Mouse (Mus musculus): ENCODE measurements around the gene Fam71e1.
A peak's percentile ranks its signal among the peaks of the same experiment; 100 is the strongest.

Fam71e1 gene

DNA sequence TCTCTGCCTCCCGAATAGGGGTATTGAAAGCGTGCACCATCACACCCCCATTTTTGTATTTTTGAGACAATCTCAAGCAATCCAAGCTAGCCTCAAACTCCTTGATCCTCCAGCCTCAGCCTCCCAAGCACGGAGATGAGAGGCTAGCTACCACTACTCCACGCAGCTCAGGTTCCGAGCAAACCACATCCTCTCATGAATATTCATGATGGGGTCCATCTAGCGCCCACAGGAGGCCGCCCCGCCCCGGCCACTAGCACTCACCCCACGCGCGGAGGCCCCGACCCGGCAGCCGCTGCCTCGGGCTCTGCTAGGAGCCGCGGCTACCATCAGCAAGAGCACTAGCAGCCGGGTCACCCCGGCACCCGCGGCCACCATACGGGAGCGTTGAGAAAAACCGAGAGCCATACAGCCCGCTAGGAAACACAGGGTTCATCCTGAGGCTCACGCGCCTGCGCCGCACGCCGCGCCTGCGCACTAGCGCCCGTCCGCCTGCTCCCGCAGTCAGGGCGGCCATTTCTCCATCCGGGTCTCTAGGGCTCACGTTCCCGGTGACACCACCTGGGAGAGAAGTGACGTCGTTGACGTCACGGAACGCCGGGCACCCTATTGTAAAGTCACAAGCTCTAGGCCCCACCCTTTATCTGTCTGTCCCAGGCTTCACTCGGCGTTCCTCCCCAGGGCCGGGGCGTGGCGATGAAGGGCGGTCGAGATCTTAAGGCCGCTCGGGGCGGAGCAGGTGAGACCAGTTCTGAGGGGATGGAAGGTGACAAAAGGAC lies at the start of gene Fam71e1, which contains the start of gene Emc10:
TSS of gene Fam71e1 (plus strand) at position 590 of the 779 bp plus-strand sequence.
TSS of gene Emc10 (minus strand) at position 538 of the 779 bp plus-strand sequence.
- DNase-seq (ENCODE audit: low spot score in 2 of 2), result peak; percentile 97 to 99

DNA sequence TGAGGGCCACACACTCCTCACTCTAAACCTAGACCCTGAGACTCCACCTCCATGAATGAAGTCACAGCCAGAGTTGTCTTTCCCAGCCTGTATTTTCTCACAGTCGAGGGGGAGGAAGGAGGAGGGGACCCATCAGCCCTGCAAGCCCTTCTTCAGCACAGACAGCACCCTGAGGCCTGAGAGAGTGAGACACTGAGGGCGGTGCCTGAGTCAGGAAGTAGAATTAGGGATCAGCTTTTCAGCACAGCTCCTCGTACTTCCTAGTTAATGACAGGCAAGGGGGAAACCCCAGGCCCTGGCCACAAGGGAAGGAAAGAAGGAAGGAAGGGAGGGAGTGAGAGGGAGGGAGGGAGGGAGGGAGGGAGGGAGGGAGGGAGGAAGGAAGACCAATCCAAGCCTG lies 43.1 kb upstream of the Fam71e1 start:
- DNase-seq (ENCODE audit: low spot score in 2 of 2), result no peak

DNA sequence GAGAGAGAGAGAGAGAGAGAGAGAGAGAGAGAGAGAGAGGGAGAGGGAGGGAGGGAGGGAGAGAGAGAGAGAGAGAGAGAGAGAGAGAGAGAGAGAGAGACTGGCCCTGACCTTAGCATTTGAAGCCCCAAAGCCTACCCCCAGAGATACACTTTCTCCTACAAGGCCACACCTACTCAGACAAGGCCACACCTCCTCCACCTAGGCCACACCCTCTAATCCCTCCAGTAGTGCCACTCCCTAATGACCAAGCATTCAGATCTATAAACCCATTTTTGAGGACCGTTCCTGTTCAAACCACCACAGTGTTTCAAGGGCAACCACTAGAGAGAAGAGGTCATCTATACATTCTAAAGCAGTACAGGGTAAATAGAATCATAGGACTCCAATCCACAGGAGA lies 40.1 kb upstream of the Fam71e1 start:
- DNase-seq (ENCODE audit: low spot score in 2 of 2), result no peak

DNA sequence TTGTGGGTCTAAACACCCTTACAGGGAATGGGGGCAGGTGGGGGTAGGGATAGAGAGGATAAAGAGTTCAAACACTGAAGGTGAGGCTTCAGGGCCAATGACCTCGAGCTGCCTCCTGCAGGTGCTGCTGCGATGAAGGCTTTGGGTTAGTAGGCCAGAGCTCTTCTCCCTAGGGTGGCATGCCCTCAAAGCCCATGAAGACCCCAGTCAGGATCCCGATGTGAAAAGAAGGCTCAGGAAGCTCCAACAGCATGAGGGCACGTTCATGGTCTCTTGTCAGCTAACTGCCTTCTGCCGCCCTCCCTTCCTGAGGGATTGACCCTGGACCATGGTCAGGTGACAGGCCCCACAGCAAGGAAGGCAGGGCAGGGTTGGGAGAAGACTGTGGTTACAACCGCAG lies 36.3 kb upstream of the Fam71e1 start:
- DNase-seq (ENCODE audit: low spot score in 2 of 2), result peak in 1 of 2 experiments; percentile 58

DNA sequence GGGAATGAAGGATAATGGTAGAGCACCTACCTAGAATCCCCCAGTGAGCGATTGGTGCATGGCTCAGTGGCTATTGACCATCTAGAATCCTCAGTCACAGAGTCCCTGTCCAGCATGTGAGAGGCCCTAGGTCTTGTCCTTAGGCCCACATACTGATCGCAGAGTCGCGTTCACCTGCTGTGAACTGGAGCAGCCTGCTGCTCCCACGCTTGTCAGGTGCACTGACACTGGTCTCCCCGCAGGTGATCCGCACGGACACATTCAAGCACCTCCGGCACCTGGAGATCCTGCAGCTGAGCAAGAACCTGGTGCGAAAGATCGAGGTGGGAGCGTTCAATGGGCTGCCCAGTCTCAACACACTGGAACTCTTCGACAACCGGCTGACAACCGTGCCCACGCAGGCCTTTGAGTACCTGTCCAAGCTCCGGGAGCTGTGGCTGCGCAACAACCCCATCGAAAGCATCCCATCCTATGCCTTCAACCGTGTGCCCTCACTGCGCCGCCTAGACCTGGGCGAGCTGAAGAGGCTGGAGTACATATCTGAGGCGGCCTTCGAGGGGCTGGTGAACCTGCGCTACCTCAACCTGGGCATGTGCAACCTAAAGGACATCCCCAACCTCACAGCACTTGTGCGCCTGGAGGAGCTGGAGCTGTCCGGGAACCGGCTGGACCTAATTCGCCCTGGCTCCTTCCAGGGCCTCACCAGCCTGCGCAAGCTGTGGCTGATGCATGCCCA lies 35.4 kb upstream of the Fam71e1 start:
- DNase-seq (ENCODE audit: low spot score in 2 of 2), result peak in 1 of 2 experiments; percentile 60

DNA sequence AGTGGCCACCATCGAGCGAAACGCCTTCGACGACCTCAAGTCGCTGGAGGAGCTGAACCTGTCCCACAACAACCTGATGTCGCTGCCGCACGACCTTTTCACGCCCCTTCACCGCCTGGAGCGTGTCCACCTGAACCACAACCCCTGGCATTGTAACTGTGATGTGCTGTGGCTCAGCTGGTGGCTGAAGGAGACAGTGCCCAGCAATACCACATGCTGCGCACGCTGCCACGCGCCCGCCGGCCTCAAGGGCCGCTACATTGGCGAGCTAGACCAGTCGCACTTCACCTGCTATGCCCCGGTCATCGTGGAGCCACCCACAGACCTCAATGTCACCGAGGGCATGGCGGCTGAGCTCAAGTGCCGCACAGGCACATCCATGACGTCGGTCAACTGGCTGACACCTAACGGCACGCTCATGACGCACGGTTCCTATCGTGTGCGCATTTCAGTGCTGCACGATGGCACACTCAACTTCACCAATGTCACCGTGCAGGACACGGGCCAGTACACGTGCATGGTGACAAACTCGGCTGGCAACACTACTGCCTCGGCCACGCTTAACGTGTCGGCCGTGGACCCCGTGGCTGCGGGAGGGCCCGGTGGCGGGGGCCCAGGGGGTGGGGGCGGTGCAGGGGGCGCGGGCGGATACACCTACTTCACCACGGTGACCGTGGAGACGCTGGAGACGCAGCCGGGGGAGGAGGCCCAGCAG lies 34.7 kb upstream of the Fam71e1 start:
- peak in 1 of 2 experiments; percentile 61 for DNase-seq (ENCODE audit: low spot score in 2 of 2)

DNA sequence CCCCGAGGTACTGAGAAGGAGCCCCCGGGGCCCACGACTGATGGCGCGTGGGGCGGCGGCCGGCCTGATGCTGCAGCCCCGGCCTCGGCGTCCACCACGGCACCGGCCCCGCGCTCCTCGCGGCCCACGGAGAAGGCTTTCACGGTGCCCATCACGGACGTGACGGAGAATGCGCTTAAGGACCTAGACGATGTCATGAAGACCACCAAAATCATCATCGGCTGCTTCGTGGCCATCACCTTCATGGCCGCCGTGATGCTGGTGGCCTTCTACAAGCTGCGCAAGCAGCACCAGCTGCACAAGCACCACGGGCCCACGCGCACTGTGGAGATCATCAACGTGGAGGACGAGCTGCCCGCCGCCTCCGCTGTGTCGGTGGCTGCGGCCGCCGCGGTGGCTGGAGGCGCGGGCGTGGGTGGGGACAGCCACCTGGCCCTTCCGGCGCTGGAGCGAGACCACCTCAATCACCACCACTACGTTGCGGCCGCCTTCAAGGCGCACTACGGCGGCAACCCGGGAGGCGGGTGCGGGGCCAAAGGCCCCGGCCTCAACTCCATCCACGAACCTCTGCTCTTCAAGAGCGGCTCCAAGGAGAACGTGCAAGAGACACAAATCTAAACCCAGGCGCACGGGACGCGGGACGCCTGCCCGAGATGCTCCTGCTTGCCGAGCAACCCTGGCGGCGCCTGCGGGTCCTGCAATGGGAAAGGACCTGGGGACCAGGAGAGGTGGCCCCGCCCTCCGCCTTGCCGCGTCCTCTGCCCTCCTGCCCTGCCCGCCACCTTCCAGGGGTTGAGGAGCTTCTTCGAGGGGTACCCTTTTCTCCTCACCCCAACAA lies 33.9 kb upstream of the Fam71e1 start:
- DNase-seq (ENCODE audit: low spot score in 2 of 2), result peak; percentile 58 to 80

DNA sequence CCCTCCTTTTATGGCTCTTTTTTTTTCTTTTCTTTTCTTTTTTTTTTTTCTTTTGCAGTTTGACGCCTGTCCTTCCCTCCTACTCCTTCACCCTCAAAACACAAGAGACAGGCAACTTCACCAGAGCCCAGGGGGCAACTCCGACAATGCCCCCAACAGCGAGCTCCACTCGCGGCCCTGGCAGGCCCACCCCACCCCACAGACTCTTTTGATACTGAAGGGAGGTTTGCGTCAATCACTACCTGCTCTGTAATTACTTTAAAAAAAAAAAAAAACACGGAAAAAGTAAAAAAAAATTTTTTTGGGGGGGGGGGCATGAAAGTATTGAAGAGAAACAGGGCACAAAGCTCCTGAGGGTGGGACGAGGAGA lies 33.3 kb upstream of the Fam71e1 start:
- DNase-seq (ENCODE audit: low spot score in 2 of 2), result no peak

DNA sequence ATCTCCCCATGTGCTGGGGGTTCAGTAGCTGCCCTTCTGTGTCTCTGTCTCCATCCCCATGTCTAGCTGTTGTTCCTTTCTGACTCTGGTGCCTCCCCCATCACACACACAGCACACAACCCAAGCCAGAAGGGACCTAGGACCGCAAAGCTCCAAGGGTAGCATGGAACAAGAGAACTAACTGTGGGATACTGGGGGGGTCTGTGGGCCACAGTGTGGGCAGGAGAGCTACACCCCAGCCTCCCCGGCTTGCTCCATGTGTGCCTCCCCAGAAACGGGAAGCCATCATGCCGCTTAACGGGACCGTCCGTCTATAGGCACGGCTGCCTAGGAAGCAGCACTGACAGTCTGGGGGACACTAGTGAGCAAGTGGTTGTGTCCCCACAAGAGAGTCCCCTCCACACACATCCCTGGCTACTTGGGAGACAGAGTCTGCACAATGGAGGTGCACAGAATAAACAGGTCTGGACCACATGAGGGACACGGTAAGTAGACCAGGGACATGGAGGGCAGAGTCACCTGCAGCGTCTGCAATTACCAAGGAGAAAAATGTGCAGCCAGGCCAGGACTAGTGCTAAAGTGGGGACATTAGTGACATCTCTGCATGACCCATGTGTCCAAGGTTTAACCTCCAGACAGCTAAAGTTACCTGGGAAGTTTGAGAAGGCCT lies 32.7 kb upstream of the Fam71e1 start:
- DNase-seq (ENCODE audit: low spot score in 2 of 2), result peak in 1 of 2 experiments; percentile 61

DNA sequence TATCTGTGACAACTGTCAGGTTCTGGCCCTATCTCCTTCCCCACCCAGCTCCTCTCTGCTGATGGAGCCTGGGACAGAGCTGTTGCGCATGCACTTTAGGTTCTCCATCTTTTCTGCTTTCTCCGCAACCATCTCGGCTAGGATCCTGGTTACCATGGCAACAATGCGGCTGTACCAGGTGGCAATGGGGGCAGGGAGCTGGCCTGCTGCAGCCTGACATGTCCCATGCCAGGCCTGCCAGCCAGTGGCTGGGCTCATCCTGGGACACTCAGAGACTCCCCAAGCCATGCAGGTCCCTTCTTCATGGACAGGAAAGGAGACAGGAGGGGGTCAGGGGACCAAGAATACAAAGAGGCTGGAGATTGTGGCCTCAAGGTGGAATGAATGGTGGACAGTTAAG lies 31.9 kb upstream of the Fam71e1 start:
- DNase-seq (ENCODE audit: low spot score in 2 of 2), result peak in 1 of 2 experiments; percentile 59

DNA sequence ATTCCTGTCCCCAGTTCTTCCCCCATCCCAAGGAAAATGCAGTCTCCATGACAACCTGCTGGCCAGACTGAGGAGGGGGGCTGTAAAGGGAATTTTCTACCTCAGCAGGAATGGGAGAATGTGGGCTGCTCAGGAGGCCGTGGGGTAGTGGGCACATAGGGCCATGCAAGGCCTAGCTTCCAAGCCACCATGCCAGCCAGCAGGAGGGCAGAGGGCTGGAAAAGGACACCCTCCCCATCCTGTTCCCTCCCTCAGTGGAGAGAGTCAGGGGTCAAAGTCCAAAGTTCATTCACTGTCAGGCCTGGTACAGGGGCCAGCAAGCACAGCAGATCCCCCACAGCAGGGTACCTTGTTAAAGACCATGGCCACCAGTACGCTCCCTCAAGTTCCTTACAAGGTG lies 31.3 kb upstream of the Fam71e1 start, which contains the start of gene Aspdh:
TSS of gene Aspdh (plus strand) at position 281 of the 400 bp plus-strand sequence.
- DNase-seq (ENCODE audit: low spot score in 2 of 2), result peak in 1 of 2 experiments; percentile 58

DNA sequence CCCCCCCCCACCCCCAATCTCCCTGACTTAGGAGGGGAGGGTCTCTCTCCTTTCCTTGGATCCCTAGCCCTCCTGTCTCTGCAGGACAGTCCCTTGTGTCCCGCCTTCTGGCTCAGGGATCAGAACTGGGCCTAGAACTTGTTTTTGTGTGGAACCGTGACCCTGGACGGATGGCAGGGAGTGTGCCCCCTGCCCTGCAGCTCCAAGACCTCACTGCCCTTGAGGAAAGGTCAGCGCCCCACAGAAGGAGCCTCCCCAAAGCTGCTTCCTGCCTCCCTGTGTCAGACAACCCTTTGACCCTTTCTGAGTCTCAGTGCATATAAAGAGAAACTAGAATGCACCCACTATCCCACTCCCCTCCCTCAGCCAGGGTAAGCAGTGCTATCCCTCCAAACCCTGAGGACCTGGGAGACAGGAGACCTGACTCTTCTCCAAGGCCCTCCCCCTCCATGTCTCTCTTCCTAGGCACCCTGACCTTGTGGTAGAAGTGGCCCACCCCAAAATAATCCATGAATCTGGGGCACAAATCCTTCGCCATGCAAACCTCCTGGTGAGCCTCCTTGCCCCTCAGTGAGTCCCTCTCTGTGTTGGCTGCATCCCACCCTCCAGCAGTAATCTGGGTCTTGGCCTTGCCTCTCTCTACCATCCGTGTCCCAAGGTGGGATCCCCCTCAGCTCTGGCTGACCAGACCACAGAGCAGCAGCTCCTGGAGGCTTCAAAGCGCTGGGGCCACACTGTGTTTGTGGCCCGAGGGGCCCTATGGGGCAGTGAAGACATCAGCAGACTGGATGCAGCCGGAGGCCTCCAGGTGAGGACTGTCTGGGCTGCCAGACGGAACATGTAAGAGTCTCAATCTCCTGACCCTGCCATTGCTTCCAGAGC lies 30.1 kb upstream of the Fam71e1 start:
- peak in 1 of 2 experiments; percentile 66 for DNase-seq (ENCODE audit: low spot score in 2 of 2)

DNA sequence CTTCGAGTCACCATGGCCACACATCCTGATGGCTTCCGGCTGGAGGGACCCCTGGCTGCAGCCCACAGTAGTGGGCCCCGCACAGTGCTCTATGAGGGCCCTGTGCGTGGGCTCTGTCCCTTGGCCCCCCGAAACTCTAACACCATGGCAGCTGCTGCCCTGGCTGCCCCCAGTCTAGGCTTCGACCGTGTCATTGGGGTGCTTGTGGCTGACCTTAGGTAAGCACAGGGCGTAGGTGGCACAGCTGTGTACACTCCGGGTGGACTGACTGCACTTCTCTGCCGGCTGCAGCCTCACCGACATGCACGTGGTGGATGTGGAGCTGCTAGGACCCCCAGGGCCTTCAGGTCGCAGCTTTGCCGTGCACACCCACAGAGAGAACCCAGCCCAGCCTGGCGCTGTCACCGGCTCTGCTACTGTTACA lies 29.5 kb upstream of the Fam71e1 start:
- peak in 1 of 2 experiments; percentile 67 for DNase-seq (ENCODE audit: low spot score in 2 of 2)

DNA sequence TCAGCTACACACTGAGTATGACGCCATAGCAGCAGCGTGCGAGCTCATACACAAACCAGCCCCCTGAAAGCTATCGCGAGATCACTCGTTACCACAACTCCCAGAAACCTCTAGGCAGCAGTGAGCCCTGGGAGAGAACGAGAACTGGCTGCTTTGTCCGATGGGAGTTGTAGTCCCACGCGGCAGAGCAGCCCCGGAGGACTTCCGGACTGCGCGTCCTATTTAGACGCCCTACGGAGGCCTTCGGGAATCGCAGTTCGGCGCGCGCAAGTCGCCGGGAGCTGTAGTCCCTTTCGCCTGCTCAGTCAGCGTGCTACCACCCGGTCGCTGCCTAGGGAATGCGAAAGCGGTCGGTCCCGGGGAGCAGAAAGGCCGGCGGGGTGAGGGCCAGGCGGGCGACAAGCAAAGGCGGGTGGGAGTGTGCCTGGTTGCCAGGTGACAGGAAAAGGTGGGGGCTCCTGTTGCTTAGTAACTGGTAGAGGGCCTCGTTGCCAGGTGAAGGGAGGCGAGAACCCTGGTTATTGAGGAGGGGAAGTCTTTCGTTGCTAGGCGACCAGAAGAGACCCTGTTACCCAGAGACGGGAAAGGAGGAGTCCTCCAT lies 28.5 kb upstream of the Fam71e1 start, which contains the start of gene Josd2:
TSS of gene Josd2 (plus strand) at position 170 of the 601 bp plus-strand sequence.
- peak; percentile 88 to 92 for DNase-seq (ENCODE audit: low spot score in 2 of 2)

DNA sequence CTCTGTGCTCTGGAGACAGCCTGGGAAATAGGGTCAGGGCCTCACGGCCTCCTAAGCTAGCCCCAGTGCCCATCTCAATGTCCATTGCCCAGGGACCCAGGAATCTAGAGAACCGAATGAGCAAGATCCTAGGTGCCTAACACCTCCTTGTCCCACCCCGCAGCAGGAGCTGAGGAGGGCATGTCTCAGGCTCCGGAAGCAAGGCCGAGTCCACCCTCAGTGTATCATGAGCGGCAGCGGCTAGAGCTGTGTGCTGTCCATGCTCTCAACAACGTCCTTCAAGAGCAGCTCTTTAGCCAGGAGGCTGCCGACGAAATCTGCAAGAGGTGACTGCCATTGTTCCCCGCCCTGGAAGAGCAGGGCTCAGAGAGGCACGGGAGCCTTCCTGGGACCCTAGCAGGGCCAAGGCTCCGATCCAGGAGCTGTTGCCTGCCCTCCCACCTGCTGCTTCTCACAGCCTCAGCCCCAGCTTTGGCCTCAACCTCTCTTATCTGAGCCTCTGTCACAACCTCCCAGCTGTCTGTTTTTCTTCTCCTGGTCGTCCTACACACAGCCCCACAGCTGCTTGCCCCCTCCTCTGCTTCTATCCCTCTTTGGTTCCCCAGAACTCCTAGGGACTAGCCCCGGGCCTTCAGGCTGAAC lies 27.6 kb upstream of the Fam71e1 start:
- peak in 1 of 2 experiments; percentile 72 for DNase-seq (ENCODE audit: low spot score in 2 of 2)

DNA sequence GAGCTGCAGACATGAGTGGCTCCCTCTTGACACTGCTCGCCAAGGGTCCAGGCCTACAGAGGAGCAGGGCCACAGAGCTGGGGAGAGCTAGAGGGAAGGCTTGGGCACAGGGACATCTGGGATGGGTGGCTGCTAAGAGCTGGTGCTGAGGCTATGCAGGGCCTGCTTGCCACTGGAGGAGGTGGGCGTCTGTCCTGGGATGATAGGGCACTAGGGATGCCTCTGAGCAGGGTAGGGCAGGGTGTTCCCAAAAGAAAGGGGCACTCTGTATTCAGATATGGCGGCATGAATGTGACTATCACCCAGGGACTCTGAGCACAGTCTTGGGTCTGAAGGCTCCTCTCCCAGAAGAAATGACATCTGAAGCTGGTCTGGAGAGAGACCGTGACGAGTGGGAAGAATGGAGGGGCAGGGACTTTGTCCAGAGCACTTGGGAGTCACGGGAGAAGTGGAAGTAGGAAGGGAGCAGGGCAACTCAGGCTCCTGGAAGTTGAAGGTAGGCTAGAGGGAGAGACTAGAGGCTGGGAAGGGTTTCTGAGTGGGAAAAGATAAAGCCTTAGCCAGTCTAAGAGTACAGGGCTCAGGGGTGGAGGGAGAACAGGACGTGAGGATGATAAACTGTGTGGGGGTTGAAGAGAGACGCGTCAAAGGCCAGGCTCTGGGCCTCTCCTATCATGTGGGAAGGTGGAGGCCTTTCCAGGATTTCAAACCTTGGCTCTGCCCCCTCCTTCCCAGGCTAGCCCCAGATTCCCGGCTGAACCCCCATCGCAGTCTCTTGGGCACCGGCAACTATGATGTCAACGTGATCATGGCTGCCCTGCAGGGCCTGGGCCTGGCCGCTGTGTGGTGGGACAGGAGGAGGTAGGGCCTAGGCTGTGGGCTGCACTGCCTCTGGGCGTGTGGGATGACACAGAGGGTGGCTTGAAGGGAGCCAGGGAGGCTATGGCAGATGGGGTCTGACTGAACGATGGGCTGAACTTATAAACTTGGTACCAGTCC lies 26.4 kb upstream of the Fam71e1 start:
- DNase-seq (ENCODE audit: low spot score in 2 of 2), result peak; percentile 60 to 72
